Mouse (Mus musculus): ENCODE data around the gene Srebf1. TPM values are rescaled to one million over a fixed set of nuclear protein-coding genes. Genes with fewer than 3 reads are reported as not detected.

Gene Srebf1
- total RNA-seq, 2 experiments from 2014 or later = 28.9 to 39.5 TPM

GRCm38 (mm10) chr11:60208712-60209111 is 13.7 kb downstream of the Srebf1 start:
- no peak for DNase-seq
- intact Hi-C loops (cut with DNase I) = no loop called here

DNA sequence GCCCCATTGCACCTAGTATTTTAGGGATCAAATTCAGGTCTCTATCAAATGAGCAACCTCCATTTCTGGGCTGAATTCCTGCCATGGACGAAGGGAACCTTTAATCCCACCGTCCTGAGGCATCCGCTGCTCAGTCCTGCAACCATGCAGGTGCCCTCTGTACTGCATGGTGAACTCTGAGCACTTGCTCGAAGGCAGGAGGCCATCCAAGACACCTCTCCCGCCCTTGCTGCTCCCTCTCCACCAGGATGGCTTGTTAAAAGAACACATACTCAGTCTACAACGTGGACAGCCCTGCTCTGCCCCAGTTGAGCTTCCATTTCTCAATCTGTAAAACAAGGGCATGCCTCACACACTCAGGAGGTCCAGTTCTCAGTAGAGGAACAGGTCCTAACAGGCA is 14.2 kb downstream of the Srebf1 start:
- DNase-seq = no peak
- intact Hi-C loops (cut with DNase I) = no loop called here

DNA sequence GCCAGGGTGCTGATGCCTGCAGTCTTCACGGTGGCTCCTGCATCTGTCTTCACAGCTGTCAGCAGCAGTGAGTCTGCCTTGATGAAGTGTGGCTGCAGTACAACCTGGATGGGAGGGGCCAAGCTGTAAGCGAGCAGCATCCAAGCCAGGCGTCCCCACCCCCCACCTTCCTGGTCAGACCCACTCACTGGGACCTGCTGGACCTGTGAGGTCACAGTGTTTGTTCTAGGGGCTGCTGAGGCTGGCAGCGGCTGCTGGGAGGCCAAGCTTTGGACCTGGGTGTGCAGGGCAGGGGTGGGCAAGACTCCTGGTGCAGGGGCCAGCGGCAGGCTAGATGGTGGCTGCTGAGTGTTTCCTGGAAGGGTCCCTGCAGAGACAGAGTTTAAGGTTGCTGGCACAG is 16.2 kb downstream of the Srebf1 start:
- intact Hi-C loops (cut with DNase I) = no loop called here
- no peak for DNase-seq

GRCm38 (mm10) chr11:60205026-60205425 is 17.4 kb downstream of the Srebf1 start:
- DNase-seq = no peak
- intact Hi-C loops (cut with DNase I) = no loop called here

- DNase-seq = no peak
- intact Hi-C loops (cut with DNase I) = no loop called here
These were observed 19.4 kb downstream of the Srebf1 start for GRCm38 (mm10) chr11:60202710-60203638.

- DNase-seq = no peak
- intact Hi-C loops (cut with DNase I) = loop anchor here (2.0 kb wide), 1 partner anchor 212 kb away; no protein-coding TSS in a partner anchor
These were observed 22.0 kb downstream of the Srebf1 start for GRCm38 (mm10) chr11:60200384-60200783.

DNA sequence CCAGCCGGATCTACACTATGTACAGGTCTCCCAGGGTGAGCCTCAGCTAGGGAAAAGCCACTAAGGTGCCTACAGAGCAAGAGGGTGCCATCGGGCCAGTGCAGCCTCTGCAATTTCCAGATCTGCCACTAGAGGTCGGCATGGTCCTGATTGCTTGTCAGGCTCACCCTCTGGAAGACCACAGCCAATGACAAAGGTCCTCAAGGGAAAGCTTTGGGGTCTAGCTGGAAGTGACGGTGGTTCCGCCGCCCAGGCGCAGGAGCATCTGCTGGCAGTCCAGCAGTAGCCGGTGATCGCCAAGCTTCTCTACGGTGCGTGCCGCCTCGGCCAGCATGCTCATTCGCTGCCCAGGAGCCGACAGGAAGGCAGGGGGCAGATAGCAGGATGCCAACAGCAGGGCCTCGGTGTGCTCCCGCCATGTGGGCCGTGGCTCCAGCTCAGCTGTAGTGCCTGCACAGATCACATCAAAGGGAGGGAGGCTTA is 22.6 kb downstream of the Srebf1 start:
- intact Hi-C loops (cut with DNase I) = loop anchor here (1.0 to 2.0 kb wide), 3 partner anchors 93 to 213 kb away; partner anchors contain the start of gene Rai1
- peak; percentile 94 to 97 for DNase-seq

DNA sequence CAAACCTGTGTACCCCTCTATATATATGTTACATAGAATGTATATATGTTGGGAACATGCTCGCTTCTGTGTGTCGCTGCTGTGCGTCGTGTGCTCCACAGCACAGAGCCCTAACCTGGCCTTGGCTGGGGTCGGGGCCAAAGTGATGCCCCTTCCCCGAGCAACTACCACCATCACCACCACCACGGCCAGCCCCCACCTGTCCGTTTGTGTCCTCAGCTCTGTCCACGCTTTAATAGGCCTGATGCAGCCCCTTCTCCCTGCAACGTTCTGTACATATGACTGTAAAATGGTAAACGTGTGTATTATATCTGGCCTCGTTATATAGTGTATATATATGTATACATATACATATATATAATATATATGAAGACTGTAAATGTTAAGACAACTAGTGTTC is 23.7 kb downstream of the Srebf1 start:
- DNase-seq = no peak
- intact Hi-C loops (cut with DNase I) = loop anchor here (1.0 to 2.0 kb wide), 2 partner anchors 94 kb away; partner anchors contain the start of gene Rai1

DNA sequence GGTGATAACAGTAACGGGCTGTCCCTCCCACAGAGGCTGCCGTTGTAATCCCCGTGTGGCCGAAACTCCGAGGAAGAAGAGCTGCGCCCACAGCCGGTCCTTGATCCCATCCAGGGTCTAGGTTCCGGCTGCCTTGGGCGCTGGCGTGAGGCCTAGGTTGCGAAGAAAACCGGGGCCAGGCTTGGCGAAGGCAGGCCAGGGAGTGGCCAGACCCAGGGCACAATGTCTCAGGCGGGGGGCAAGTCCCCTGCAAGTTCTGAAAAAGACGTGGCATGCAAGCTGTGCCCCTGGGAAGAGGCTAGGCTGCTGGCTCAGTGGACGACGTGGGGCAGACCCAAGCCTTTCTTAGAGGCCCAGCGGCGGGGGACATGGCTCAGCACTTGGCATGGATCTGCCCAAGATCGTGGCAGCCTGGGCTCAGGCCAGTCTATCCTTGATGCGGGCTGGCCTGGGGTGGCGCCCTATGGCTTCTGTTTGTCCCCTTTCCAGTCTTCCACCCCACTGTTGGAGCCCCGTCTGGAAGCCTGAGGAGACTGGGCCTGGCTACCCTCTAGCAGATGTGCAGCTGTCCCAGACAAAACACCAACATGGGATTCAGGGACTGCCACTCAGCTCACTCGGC is 24.3 kb downstream of the Srebf1 start:
- no peak for DNase-seq
- intact Hi-C loops (cut with DNase I) = loop anchor here (2.0 kb wide), 1 partner anchor 93 kb away; the partner anchor contains the start of gene Rai1

- DNase-seq = no peak
- intact Hi-C loops (cut with DNase I) = no loop called here
These were observed 26.0 kb downstream of the Srebf1 start for GRCm38 (mm10) chr11:60196344-60196743.

GRCm38 (mm10) chr11:60195108-60195507 is 27.3 kb downstream of the Srebf1 start:
- intact Hi-C loops (cut with DNase I) = no loop called here
- DNase-seq = no peak

- intact Hi-C loops (cut with DNase I) = no loop called here
- DNase-seq = no peak
These were observed 28.8 kb downstream of the Srebf1 start for GRCm38 (mm10) chr11:60193556-60193955.

GRCm38 (mm10) chr11:60192534-60192933 is 29.8 kb downstream of the Srebf1 start:
- intact Hi-C loops (cut with DNase I) = no loop called here
- no peak for DNase-seq

GRCm38 (mm10) chr11:60190055-60190641 is 32.2 kb downstream of the Srebf1 start:
- intact Hi-C loops (cut with DNase I) = no loop called here
- DNase-seq = no peak

- DNase-seq = peak in 1 of 2 experiments; percentile 58
- intact Hi-C loops (cut with DNase I) = no loop called here
These were observed 32.8 kb downstream of the Srebf1 start for GRCm38 (mm10) chr11:60189501-60190040.

- intact Hi-C loops (cut with DNase I) = no loop called here
- no peak for DNase-seq
These were observed 34.0 kb downstream of the Srebf1 start for GRCm38 (mm10) chr11:60188275-60188853.

DNA sequence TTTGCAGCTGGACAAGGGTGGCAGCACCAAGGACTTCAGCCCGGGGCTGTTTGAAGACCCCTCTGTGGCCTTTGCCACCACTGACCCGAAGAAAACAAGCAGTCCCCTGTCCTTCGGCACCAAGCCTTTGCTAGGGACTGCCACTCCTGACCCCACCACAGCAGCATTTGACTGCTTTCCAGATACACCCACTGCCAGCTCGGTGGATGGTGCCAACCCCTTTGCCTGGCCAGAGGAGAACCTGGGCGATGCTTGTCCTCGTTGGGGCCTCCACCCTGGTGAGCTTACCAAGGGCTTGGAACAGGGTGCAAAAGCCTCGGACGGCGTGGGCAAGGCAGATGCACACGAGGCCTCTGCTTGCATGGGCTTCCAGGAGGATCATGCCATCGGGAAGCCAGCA is 35.3 kb downstream of the Srebf1 start:
- intact Hi-C loops (cut with DNase I) = no loop called here
- DNase-seq = no peak

DNA sequence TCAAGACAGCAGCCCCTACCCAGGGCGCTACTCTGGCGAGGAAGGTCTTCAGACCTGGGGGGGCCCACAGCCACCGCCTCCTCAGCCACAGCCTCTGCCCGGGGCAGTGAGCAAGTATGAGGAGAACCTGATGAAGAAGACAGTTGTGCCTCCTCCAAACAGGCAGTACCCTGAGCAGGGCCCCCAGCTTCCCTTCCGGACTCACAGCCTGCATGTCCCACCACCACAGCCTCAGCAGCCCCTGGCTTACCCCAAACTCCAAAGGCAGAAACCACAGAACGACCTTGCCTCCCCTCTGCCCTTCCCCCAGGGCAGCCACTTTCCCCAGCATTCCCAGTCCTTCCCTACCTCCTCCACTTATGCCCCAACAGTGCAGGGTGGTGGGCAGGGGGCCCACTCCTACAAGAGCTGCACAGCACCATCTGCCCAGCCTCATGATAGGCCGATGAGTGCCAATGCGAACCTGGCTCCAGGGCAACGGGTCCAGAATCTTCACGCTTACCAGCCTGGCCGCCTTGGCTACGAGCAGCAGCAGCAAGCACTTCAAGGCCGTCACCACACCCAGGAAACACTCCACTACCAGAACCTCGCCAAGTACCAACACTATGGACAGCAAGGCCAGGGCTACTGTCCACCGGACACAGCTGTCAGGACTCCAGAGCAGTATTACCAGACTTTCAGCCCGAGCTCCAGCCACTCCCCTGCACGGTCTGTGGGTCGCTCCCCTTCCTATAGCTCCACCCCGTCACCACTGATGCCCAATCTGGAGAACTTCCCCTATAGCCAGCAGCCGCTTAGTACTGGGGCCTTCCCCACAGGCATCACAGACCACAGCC is 36.8 kb downstream of the Srebf1 start:
- no peak for DNase-seq
- intact Hi-C loops (cut with DNase I) = no loop called here
